Mouse (Mus musculus) stomach, postnatal 0 days (tissue): ENCODE results near the gene Susd6.

Experiments used
- CTCF ChIP-seq: IDR thresholded peaks from 2 replicates; pipeline ENCODE4 v1.5.1; 2016; ENCODE audit warnings: antibody characterized with exemption, low read depth, mild to moderate bottlenecking, moderate library complexity
- EP300 ChIP-seq: optimal IDR thresholded peaks from 2 replicates; pipeline ENCODE3; 2016; ENCODE audit warnings: antibody characterized with exemption

DNA sequence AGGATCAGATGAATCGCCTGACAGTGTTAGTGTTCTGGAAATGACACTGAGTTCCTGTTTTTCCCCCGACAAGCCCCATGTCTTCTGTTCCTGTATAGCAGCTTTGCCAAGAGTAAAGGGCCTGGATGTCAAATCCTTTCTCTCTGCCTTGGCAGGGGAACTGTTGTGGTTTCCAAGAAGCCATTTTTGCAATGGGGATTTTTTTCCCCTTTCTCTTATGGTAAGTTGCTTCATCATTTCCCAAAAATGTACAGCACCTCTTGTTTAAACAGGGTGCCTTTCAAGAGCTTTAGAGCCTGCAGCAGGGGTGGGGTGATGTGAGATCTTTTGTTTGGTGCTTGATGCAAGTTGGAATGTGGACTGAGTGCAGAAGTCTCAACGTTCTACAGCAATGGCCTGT, 63.4 kb downstream of the Susd6 start:
- no peak for TF ChIP-seq CTCF
- TF ChIP-seq EP300: no peak
